Mouse (Mus musculus) kidney, adult 2 months (tissue): ENCODE measurements around the gene Mapk8ip1. TPM values are rescaled to one million over a fixed set of nuclear protein-coding genes. Genes with fewer than 3 reads are reported as not detected.
"Not testable (repeated sequence)": the region's sequence is repeated elsewhere in the genome, so short reads cannot be mapped to it uniquely, and the experiment has no call there.

Source experiments
- DNase-seq: peaks from one replicate; pipeline ENCODE4 v3.0.0; 2021
- H3K27ac ChIP-seq: fragments of 200-500 bp; 2 replicates; pipeline ENCODE4 v1.5.1; 2012; ENCODE audit warnings: low read depth, low read length, control low read depth, inconsistent platforms; ENCODE audit not compliant: insufficient read depth
- H3K27me3 ChIP-seq: fragments of 200-500 bp; replicated peaks from 2 replicates; pipeline ENCODE4 v1.6.1; 2012; ENCODE audit warnings: mild to moderate bottlenecking, moderate library complexity, low read length, inconsistent platforms; ENCODE audit not compliant: control insufficient read depth, insufficient read depth
- H3K36me3 ChIP-seq: fragments of 200-500 bp; 2 replicates; pipeline ENCODE4 v1.6.1; 2012; ENCODE audit warnings: mild to moderate bottlenecking, moderate library complexity, low read length, inconsistent platforms; ENCODE audit not compliant: control insufficient read depth, insufficient read depth
- H3K4me1 ChIP-seq: fragments of 200-500 bp; 2 replicates; pipeline ENCODE4 v1.6.1; 2011; ENCODE audit warnings: low read length; ENCODE audit not compliant: control insufficient read depth, insufficient read depth
- H3K4me3 ChIP-seq: fragments of 200-500 bp; 2 replicates; pipeline ENCODE4 v1.5.1; 2011; ENCODE audit warnings: mild to moderate bottlenecking, low read depth, low read length, control low read depth; ENCODE audit not compliant: insufficient read depth
- CTCF ChIP-seq: fragments of 200-500 bp; conservative IDR thresholded peaks from 2 replicates; pipeline ENCODE4 v1.5.1; 2011; ENCODE audit warnings: low read depth, mild to moderate bottlenecking, control low read depth, low read length, moderate library complexity, mixed read lengths; ENCODE audit not compliant: insufficient read depth, insufficient read length
- POLR2A ChIP-seq: fragments of 200-500 bp; IDR thresholded peaks from one replicate; pipeline ENCODE4 v1.6.1; 2011; ENCODE audit warnings: low read depth, low read length, control low read depth
- WGBS: fragments of 180-500 bp; shearing (Covaris S2); methylation state at CpG from one replicate; pipeline ENCODE4 v1.1.7; 2018; 5-methylcytosine and 5-hydroxymethylcytosine counted together
- polyA plus RNA-seq: library from polyadenylated mRNA; depleted of rRNA; stranded (reverse); fragments of >200 nt; gene quantifications from 2 replicates; pipeline ENCODE4 v1.2.3, GENCODE M21; 2012

Mapk8ip1 gene
- polyA plus RNA-seq, 1 experiment: 41.5 TPM

- H3K36me3 ChIP-seq: peaks cover 4% of the 10 kb centered on the region
- peak; percentile 55 for DNase-seq
Measured at GRCm38 (mm10) chr2:92411705-92412104, 10.6 kb upstream of the Mapk8ip1 start.

GRCm38 (mm10) chr2:92408309-92409045, 7.4 kb upstream of the Mapk8ip1 start:
- Histone ChIP-seq H3K4me1 (peaks cover 14% of the 10 kb centered on the region; the same call in 1 of the 2 replicates), H3K36me3 (peaks cover 2% of the 10 kb centered on the region), H3K27ac (peak overlapping the region; percentile 62), H3K27me3 (no peaks in the 10 kb centered on the region), H3K4me3 (no peak overlapping the region)
- TF ChIP-seq CTCF (no peak), POLR2A (no peak)
- peak; percentile 83 for DNase-seq
- 68% methylated on average over 18 of the region's 18 CpGs for WGBS

More at GRCm38 (mm10) chr2:92411705-92412104, 10.6 kb upstream of the Mapk8ip1 start:
- no peak overlapping the region for H3K4me3 ChIP-seq
- H3K27ac ChIP-seq: peak overlapping the region; percentile 29; the same call in 1 of the 2 replicates
- 68% methylated on average over 10 of the region's 10 CpGs for WGBS
- peaks cover 11% of the 10 kb centered on the region; the same call in 1 of the 2 replicates for H3K4me1 ChIP-seq
- H3K27me3 ChIP-seq: no peaks in the 10 kb centered on the region
- TF ChIP-seq POLR2A: no peak
- TF ChIP-seq CTCF: no peak

- no peak for TF ChIP-seq POLR2A
- no peak for TF ChIP-seq CTCF
- H3K36me3 ChIP-seq: no peaks in the 10 kb centered on the region
- no peak overlapping the region for H3K27ac ChIP-seq
- no peak for DNase-seq
- WGBS: 94% methylated on average over 7 of the region's 7 CpGs
- peaks cover 28% of the 10 kb centered on the region; the same call in 1 of the 2 replicates for H3K4me1 ChIP-seq
- no peaks in the 10 kb centered on the region for H3K27me3 ChIP-seq
- no peak overlapping the region for H3K4me3 ChIP-seq
Measured at GRCm38 (mm10) chr2:92405687-92406086, 4.6 kb upstream of the Mapk8ip1 start.

GRCm38 (mm10) chr2:92404737-92405136, 3.7 kb upstream of the Mapk8ip1 start:
- WGBS: 76% methylated on average over 6 of the region's 6 CpGs
- H3K36me3 ChIP-seq: no peaks in the 10 kb centered on the region
- DNase-seq: no peak
- peaks cover 28% of the 10 kb centered on the region; the same call in 1 of the 2 replicates for H3K4me1 ChIP-seq
- H3K4me3 ChIP-seq: no peak overlapping the region
- no peak overlapping the region for H3K27ac ChIP-seq
- H3K27me3 ChIP-seq: no peaks in the 10 kb centered on the region
- no peak for TF ChIP-seq POLR2A
- TF ChIP-seq CTCF: no peak

- WGBS: 86% methylated on average over 5 of the region's 5 CpGs
- Histone ChIP-seq H3K36me3 (no peaks in the 10 kb centered on the region), H3K4me3 (no peak overlapping the region), H3K27ac (no peak overlapping the region), H3K4me1 (peaks cover 25% of the 10 kb centered on the region; the same call in 1 of the 2 replicates), H3K27me3 (no peaks in the 10 kb centered on the region)
- no peak for DNase-seq
- TF ChIP-seq CTCF (no peak), POLR2A (no peak)
Measured at GRCm38 (mm10) chr2:92403776-92404319, 2.8 kb upstream of the Mapk8ip1 start.

GRCm38 (mm10) chr2:92402591-92403326, 1.7 kb upstream of the Mapk8ip1 start:
- no peak overlapping the region for H3K4me3 ChIP-seq
- no peaks in the 10 kb centered on the region for H3K36me3 ChIP-seq
- no peak for TF ChIP-seq POLR2A
- no peak for TF ChIP-seq CTCF
- peak; percentile 80 for DNase-seq
- no peaks in the 10 kb centered on the region for H3K27me3 ChIP-seq
- 64% methylated on average over 4 of the region's 4 CpGs for WGBS
- H3K27ac ChIP-seq: no peak overlapping the region
- peaks cover 22% of the 10 kb centered on the region; the same call in 1 of the 2 replicates for H3K4me1 ChIP-seq

GRCm38 (mm10) chr2:92400682-92401081, 381 bp downstream of the Mapk8ip1 start:
- DNase-seq: no peak
- no peak overlapping the region for H3K27ac ChIP-seq
- H3K27me3 ChIP-seq: no peaks in the 10 kb centered on the region
- peaks cover 17% of the 10 kb centered on the region; the same call in 1 of the 2 replicates for H3K4me1 ChIP-seq
- H3K4me3 ChIP-seq: peak overlapping the region; percentile 49
- no peaks in the 10 kb centered on the region for H3K36me3 ChIP-seq
- WGBS: 12% methylated on average over 22 of the region's 22 CpGs
- no peak for TF ChIP-seq POLR2A
- no peak for TF ChIP-seq CTCF

GRCm38 (mm10) chr2:92399877-92400276, 1.2 kb downstream of the Mapk8ip1 start:
- H3K4me3 ChIP-seq, H3K27ac ChIP-seq, DNase-seq, H3K27me3 ChIP-seq, H3K36me3 ChIP-seq: not testable (repeated sequence)
- H3K4me1 ChIP-seq: peaks cover 17% of the 10 kb centered on the region; the same call in 1 of the 2 replicates
- 84% methylated on average over 4 of the region's 4 CpGs for WGBS
